In the genomic region with DNA sequence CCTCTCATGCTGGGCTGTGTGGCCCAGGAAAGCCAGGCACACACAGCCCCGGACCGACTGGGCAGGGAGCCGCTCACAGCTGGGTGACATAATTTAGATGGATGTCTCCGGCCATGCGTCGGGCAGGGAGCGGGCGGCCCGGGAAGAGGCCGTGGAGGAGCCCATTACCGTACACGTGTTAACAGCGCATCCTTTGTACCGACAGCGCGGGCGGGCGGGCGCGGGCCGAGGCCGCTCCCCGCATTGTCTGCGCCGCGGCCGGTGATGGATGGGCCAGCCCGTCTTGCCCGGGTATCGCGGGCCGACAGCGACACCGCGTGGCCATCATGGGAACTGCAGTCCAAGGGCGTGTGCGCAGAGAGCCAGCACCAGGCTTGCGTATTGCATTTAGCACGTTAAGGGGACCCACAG, we compare ENCODE assay signal across 8 mouse cellular contexts.
DNase-seq lines count a peak whose midpoint lies in the region; ATAC-seq and TF ChIP-seq lines count a peak whose summit lies in the region.

No protein-coding gene starts in this region.

- peak overlapping the region; percentile 53 for H3K4me3 ChIP-seq in embryonic facial prominence, embryonic 10.5 days
- peak overlapping the region; percentile 18 for H3K4me3 ChIP-seq in midbrain, embryonic 12.5 days
- H3K4me3 ChIP-seq in small intestine, adult 2 months (ENCODE audit: low read depth, low read length), result peak overlapping the region; percentile 5; the same call in 1 of the 2 replicates

- H3K27ac ChIP-seq in embryonic facial prominence, embryonic 10.5 days (replicated peaks), result peak overlapping the region; percentile 78
- no peak overlapping the region for H3K27ac ChIP-seq in midbrain, embryonic 12.5 days (replicated peaks)
- no peak overlapping the region for H3K27ac ChIP-seq in small intestine, adult 2 months (ENCODE audit: insufficient read depth, low read depth, low read length)

- no peak for TF ChIP-seq POLR2A in small intestine, adult 2 months (IDR thresholded peaks at IDR 0.05; ENCODE audit: low read depth, low read length)

- WGBS in embryonic facial prominence, embryonic 10.5 days, result under 1% methylated on average over 39 of the region's 39 CpGs
- 1% methylated on average over 28 of the region's 39 CpGs for WGBS in midbrain, embryonic 12.5 days
- WGBS in small intestine, adult 2 months, result 2% methylated on average over 35 of the region's 39 CpGs

- H3K9ac ChIP-seq in midbrain, embryonic 12.5 days (replicated peaks), result peak overlapping the region; percentile 16; the same call in 1 of the 2 replicates

- H3K4me2 ChIP-seq in midbrain, embryonic 12.5 days (replicated peaks), result peak overlapping the region; percentile 42

- peak; percentile 86 for TF ChIP-seq CTCF in small intestine, adult 2 months (IDR thresholded peaks at IDR 0.05; ENCODE audit: extremely low read depth, insufficient read length, insufficient replicate concordance, low read depth, low read length)

- H3K4me1 ChIP-seq in embryonic facial prominence, embryonic 10.5 days, result peaks cover 33% of the 10 kb centered on the region
- H3K4me1 ChIP-seq in midbrain, embryonic 12.5 days, result peaks cover 7% of the 10 kb centered on the region
- no peaks in the 10 kb centered on the region for H3K4me1 ChIP-seq in small intestine, adult 2 months (ENCODE audit: control insufficient read depth, insufficient read depth, insufficient read length, low read length)

- ATAC-seq in midbrain, embryonic 12.5 days (ENCODE audit: low FRiP score, low read depth), result peak; percentile 94
- no peak for ATAC-seq in inflammation-experienced regulatory T-cells, adult 6 months

- intact Hi-C loops in left cerebral cortex, postnatal 4 days (cut with DNase I), result loop anchor here (2.0 to 10.0 kb wide), 2 partner anchors 569 to 739 kb away; no protein-coding TSS in a partner anchor

- no peaks in the 10 kb centered on the region for H3K36me3 ChIP-seq in embryonic facial prominence, embryonic 10.5 days (replicated peaks)
- no peaks in the 10 kb centered on the region for H3K36me3 ChIP-seq in midbrain, embryonic 12.5 days
- H3K36me3 ChIP-seq in small intestine, adult 2 months (ENCODE audit: control insufficient read depth, insufficient read depth, low read length), result no peaks in the 10 kb centered on the region

- H3K27me3 ChIP-seq in embryonic facial prominence, embryonic 10.5 days (replicated peaks; ENCODE audit: low read depth, poor library complexity, severe bottlenecking), result peaks cover 62% of the 10 kb centered on the region
- H3K27me3 ChIP-seq in midbrain, embryonic 12.5 days, result peaks cover 60% of the 10 kb centered on the region
- H3K27me3 ChIP-seq in small intestine, adult 2 months (ENCODE audit: control insufficient read depth, insufficient read depth, low read length), result no peaks in the 10 kb centered on the region

- H3K9me3 ChIP-seq in embryonic facial prominence, embryonic 10.5 days, result no peaks in the 10 kb centered on the region
- no peaks in the 10 kb centered on the region for H3K9me3 ChIP-seq in midbrain, embryonic 12.5 days

- DNase-seq in adrenal gland, postnatal 25 days, result peak; percentile 86
- DNase-seq in embryonic facial prominence, embryonic 10.5 days (ENCODE audit: low spot score), result peak; percentile 91
- DNase-seq in heart, adult 11 months, result peak; percentile 97
- DNase-seq in kidney, adult 18-20 months, result peak; percentile 81
- peak; percentile 85 for DNase-seq in left cerebral cortex, postnatal 4 days
